Mouse (Mus musculus): ENCODE data around the gene Med20. TPM values are rescaled to one million over a fixed set of nuclear protein-coding genes. Genes with fewer than 3 reads are reported as not detected.
"Not testable (repeated sequence)": the region's sequence is repeated elsewhere in the genome, so short reads cannot be mapped to it uniquely, and the experiment has no call there.

The Med20 gene
- polyA plus RNA-seq, 1 experiment from 2014 or later, result 30.0 TPM

DNA sequence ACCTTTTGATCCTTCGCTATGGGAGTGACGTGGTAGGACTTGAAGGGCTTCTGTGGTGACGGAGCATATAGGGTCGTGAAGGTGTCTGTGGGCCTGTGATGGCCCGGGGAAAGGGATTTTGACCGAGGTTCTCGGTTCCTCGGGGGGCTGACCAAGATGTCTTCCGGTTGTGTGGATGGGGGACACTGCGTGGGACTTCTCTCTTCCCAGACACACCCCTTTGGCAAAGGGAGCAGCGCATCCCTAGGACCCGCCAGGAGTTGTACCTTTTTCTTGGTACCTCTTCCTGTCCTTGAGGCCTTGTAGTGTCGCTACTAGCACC lies 240 bp downstream of the Med20 start:
- peak overlapping the region; percentile 84 for H3K4me3 ChIP-seq
- ATAC-seq (ENCODE audit: insufficient number of reproducible peaks, low FRiP score), result no peak
- peak overlapping the region; percentile 93 for H3K9ac ChIP-seq
- peaks cover 46% of the 10 kb centered on the region for H3K36me3 ChIP-seq
- H3K4me1 ChIP-seq (replicated peaks), result peaks cover 22% of the 10 kb centered on the region
- no peaks in the 10 kb centered on the region for H3K27me3 ChIP-seq (replicated peaks)
- H3K9me3 ChIP-seq (replicated peaks), result no peaks in the 10 kb centered on the region
- peak overlapping the region; percentile 94 for H3K4me2 ChIP-seq
- WGBS, result under 1% methylated on average over 13 of the region's 13 CpGs
- no peak overlapping the region; the same call in 1 of the 2 replicates for H3K27ac ChIP-seq (ENCODE audit: poor library complexity, severe bottlenecking)

DNA sequence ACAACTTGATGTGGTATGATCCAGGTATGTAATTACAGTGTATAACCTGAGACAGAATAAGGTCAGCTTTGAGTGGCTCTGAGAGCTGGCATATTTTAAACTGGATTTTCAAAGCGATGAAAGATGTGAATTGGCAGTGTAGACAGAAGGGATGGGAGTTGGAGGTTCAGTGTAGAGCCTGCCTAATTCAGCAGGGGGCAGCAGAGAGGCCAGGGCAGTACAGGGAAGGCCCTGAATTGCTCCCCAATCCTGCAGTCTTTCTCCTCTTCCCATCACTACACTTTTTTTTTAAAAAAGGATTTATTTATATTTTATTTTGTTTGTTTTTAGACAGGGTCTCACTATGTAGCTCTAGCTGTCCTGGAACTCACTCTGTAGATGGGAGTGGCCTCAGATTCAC lies 2.6 kb downstream of the Med20 start:
- Histone ChIP-seq H3K9ac (no peak overlapping the region), H3K9me3 (replicated peaks) (no peaks in the 10 kb centered on the region), H3K27me3 (replicated peaks) (no peaks in the 10 kb centered on the region), H3K4me3 (no peak overlapping the region), H3K36me3 (peaks cover 44% of the 10 kb centered on the region), H3K27ac (ENCODE audit: poor library complexity, severe bottlenecking) (no peak overlapping the region), H3K4me1 (replicated peaks) (peaks cover 22% of the 10 kb centered on the region), H3K4me2 (no peak overlapping the region)
- no peak for ATAC-seq (ENCODE audit: insufficient number of reproducible peaks, low FRiP score)
- 86% methylated on average over 1 of the region's 1 CpGs for WGBS

DNA sequence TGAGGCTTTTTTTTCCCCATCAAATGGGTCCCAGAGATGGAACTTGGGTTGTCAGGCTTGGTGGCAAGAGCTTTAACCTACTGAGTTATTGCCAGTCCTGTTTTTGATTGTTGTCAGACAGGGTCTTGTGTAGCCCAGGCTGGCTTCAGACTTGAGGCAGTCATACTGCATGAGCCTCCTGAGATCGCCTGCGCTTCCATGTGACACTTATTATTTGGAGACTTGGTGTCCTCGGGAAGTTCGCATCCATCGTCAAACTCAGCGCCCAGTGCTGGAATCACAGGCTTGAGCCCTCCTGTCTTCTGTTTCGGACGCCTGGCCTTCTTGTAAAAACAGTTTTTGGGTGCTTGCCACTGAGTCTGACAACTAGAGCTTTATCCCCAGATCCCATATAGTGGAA lies 4.7 kb downstream of the Med20 start:
- WGBS, result 93% methylated on average over 8 of the region's 8 CpGs
- no peak for ATAC-seq (ENCODE audit: insufficient number of reproducible peaks, low FRiP score)
- H3K27ac ChIP-seq (ENCODE audit: poor library complexity, severe bottlenecking), result no peak overlapping the region

DNA sequence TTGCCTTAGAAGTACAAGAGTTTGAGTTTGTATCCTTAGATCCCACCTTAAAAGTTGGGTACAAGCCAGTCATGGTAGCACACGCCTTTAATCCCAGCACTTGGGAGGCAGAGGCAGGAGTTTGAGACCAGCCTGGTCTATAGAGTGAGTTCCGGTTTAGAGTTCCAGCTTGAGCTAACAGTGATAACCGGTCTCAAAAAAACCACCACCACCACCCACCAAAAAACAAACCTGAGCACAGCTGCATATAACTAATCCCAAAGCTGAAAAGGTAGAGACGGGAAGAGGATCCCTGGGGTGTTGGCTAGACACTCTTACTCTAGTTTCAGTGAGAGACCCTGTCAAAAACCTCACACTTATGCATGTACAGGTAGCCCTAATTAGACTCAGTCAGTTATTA lies 5.3 kb downstream of the Med20 start:
- no peak overlapping the region for H3K4me3 ChIP-seq
- no peak overlapping the region for H3K27ac ChIP-seq (ENCODE audit: poor library complexity, severe bottlenecking)
- H3K36me3 ChIP-seq, result peaks cover 58% of the 10 kb centered on the region
- WGBS, result 79% methylated on average over 4 of the region's 4 CpGs
- H3K9ac ChIP-seq, result no peak overlapping the region
- H3K4me1 ChIP-seq (replicated peaks), result peaks cover 12% of the 10 kb centered on the region
- H3K4me2 ChIP-seq, result no peak overlapping the region
- H3K9me3 ChIP-seq (replicated peaks), result no peaks in the 10 kb centered on the region
- ATAC-seq (ENCODE audit: insufficient number of reproducible peaks, low FRiP score), result no peak
- H3K27me3 ChIP-seq (replicated peaks), result no peaks in the 10 kb centered on the region

More for the DNA sequence above, 4.7 kb downstream of the Med20 start:
- H3K4me1 ChIP-seq (replicated peaks), result peaks cover 12% of the 10 kb centered on the region
- no peak overlapping the region for H3K9ac ChIP-seq
- H3K9me3 ChIP-seq (replicated peaks), result no peaks in the 10 kb centered on the region
- H3K4me3 ChIP-seq, result no peak overlapping the region
- no peaks in the 10 kb centered on the region for H3K27me3 ChIP-seq (replicated peaks)
- H3K4me2 ChIP-seq, result no peak overlapping the region
- H3K36me3 ChIP-seq, result peaks cover 55% of the 10 kb centered on the region

DNA sequence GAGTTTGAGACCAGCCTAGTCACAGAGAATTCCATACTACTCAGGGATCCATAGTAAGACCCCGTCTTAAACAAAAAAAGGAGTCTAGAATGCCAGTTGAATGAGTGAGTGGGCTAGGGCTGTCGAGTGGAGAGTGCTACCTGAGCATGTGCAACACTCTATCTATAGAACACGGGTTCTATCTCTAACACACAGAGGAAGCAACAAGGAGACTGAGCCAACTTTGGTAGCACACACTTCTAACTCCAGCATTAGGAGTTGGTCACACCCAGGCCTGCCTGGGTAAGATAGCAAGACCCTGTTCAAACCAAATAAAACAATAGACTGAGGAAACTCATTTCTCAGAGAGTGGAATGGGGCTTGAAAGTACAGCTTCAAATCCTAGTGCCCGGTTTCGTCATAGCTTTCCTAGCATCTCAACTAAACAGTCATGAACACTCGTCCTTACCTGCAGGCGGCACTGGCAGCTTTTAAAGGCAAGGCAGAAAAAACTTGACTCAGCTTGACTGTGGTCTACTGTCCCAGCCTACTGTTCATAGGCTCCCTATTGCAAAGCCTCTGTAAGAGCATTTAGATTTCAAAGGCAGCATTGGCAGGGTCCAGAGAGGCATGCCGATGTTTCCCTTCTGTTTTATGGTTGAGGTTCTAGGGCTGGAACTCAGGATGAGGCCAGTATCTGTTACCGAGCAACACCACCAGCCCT lies 6.4 kb downstream of the Med20 start:
- H3K9me3 ChIP-seq (replicated peaks), result no peaks in the 10 kb centered on the region
- peaks cover 3% of the 10 kb centered on the region for H3K4me1 ChIP-seq (replicated peaks)
- H3K4me2 ChIP-seq, result no peak overlapping the region
- H3K36me3 ChIP-seq, result peaks cover 68% of the 10 kb centered on the region
- no peak overlapping the region for H3K4me3 ChIP-seq
- 85% methylated on average over 9 of the region's 9 CpGs for WGBS
- H3K27me3 ChIP-seq (replicated peaks), result no peaks in the 10 kb centered on the region
- no peak overlapping the region for H3K9ac ChIP-seq
- ATAC-seq (ENCODE audit: insufficient number of reproducible peaks, low FRiP score), result peak; percentile 72
- no peak overlapping the region for H3K27ac ChIP-seq (ENCODE audit: poor library complexity, severe bottlenecking)

DNA sequence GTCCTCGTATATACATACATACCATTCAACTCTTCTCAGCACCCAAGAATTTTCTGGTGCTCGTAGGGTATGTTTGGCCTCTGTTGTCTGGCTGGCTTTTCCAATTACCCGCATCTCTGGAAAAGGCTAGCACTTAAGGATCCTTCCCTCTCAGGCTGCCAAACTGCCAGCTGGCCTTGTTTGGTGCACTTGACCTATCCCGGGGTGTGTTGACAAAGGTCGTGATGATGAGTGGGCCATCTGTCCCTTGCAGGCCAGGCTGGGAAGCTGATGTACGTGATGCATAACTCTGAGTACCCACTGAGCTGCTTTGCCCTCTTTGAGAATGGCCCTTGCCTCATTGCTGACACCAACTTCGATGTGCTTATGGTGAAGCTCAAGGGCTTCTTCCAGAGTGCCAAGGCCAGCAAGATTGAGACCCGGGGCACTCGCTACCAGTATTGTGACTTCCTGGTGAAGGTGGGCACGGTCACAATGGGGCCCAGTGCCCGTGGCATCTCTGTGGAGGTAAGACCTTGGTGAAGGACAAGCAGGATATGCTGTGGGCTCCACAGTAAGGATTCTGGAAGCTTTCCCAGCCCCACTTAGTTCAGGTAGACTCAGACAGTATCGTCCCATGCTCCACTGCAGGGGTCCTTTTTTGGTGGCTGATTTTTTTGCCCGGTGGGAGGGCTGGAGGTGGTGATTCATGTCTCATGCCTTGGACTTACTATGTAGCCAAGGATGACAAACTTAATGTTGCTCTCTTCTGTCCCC lies 7.4 kb downstream of the Med20 start:
- ATAC-seq (ENCODE audit: insufficient number of reproducible peaks, low FRiP score), result no peak
- Histone ChIP-seq H3K36me3 (peaks cover 76% of the 10 kb centered on the region), H3K27me3 (replicated peaks) (no peaks in the 10 kb centered on the region), H3K27ac (ENCODE audit: poor library complexity, severe bottlenecking) (no peak overlapping the region), H3K4me1 (replicated peaks) (no peaks in the 10 kb centered on the region), H3K9ac (no peak overlapping the region), H3K4me2 (no peak overlapping the region), H3K4me3 (no peak overlapping the region), H3K9me3 (replicated peaks) (no peaks in the 10 kb centered on the region)
- 87% methylated on average over 13 of the region's 13 CpGs for WGBS

DNA sequence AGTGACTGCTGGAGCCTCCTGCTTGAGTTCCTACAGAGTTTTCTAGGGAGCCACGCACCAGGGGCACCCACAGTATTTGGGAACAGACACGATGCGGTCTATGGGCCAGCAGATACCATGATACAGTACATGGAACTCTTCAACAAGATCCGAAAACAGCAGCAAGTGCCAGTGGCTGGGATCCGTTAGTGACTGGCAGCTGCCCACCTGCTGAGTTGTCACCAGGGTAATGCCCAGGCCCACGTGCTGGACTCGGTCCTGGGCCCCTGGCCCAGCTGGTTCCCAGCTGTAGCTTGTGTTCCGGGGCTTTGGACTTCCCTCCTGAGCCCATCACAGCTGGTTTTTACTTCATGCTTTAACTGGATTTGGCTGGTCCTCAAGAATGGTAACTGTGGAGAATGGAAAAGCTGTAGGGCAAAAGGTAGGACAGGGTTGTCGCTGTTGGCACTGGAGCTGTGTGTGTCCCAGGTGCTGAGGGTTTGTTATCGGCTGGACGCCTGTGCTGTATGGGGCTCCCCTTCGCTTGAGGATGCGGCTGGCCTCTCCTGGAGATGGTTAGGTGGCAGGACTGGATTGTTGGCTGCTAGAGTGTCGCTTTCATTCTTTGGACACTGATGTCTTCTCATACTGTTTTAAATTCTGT lies 11.7 kb downstream of the Med20 start:
- 95% methylated on average over 14 of the region's 14 CpGs for WGBS
- H3K4me2 ChIP-seq, result no peak overlapping the region
- no peak for ATAC-seq (ENCODE audit: insufficient number of reproducible peaks, low FRiP score)
- no peak overlapping the region for H3K4me3 ChIP-seq
- H3K27ac ChIP-seq (ENCODE audit: poor library complexity, severe bottlenecking), result no peak overlapping the region
- H3K27me3 ChIP-seq (replicated peaks), result no peaks in the 10 kb centered on the region
- peaks cover 5% of the 10 kb centered on the region; the same call in 1 of the 2 replicates for H3K4me1 ChIP-seq (replicated peaks)
- no peaks in the 10 kb centered on the region for H3K9me3 ChIP-seq (replicated peaks)
- H3K36me3 ChIP-seq, result peaks cover 73% of the 10 kb centered on the region
- H3K9ac ChIP-seq, result no peak overlapping the region

DNA sequence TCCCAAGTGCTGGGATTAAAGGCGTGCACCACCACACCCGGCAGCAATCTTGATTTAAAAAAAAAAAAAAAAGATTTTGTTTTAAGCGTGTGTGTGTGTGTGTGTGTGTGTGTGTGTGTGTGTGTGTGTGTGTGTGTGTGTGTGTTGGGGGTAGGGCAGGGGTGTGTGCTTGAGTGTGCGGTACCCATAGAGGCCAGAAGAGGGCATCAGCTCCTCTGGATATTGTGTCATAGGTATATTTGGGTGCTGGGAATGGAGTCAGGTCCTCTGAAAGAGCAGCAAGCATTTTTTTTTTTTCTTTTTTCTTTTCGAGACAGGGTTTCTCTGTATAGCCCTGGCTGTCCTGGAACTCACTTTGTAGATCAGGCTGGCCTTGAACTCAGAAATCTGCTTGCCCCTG lies 13.2 kb downstream of the Med20 start:
- not testable (repeated sequence) for ATAC-seq (ENCODE audit: insufficient number of reproducible peaks, low FRiP score); H3K4me3 ChIP-seq; H3K27me3 ChIP-seq (replicated peaks); H3K27ac ChIP-seq (ENCODE audit: poor library complexity, severe bottlenecking); H3K9me3 ChIP-seq (replicated peaks); H3K4me2 ChIP-seq; H3K9ac ChIP-seq
- WGBS, result 96% methylated on average over 4 of the region's 5 CpGs
- H3K4me1 ChIP-seq (replicated peaks), result peaks cover 11% of the 10 kb centered on the region
- H3K36me3 ChIP-seq, result peaks cover 61% of the 10 kb centered on the region

DNA sequence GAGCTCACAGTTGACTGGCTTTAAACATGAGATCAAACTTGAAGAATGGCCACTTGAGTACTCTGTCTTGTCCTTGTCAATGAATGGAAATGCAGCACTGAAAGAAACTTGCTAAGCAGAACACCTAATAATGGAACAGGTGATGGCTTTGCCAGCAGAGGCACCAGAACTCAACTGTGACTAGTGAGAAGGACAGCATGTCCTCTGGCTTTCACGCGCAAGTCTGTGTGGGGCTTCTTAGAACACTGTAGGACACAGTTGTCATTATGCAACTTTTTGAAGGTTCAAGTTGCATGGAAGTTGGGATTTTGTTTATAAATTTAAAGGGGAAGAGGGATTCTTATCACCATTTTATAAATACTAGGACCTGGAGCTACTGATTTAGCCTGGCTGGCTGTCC lies 13.7 kb downstream of the Med20 start:
- no peak for ATAC-seq (ENCODE audit: insufficient number of reproducible peaks, low FRiP score)
- Histone ChIP-seq H3K9ac (no peak overlapping the region), H3K36me3 (peaks cover 56% of the 10 kb centered on the region), H3K4me3 (no peak overlapping the region), H3K9me3 (replicated peaks) (no peaks in the 10 kb centered on the region), H3K4me1 (replicated peaks) (peaks cover 11% of the 10 kb centered on the region), H3K27me3 (replicated peaks) (no peaks in the 10 kb centered on the region), H3K4me2 (no peak overlapping the region), H3K27ac (ENCODE audit: poor library complexity, severe bottlenecking) (no peak overlapping the region)
- 93% methylated on average over 2 of the region's 2 CpGs for WGBS

DNA sequence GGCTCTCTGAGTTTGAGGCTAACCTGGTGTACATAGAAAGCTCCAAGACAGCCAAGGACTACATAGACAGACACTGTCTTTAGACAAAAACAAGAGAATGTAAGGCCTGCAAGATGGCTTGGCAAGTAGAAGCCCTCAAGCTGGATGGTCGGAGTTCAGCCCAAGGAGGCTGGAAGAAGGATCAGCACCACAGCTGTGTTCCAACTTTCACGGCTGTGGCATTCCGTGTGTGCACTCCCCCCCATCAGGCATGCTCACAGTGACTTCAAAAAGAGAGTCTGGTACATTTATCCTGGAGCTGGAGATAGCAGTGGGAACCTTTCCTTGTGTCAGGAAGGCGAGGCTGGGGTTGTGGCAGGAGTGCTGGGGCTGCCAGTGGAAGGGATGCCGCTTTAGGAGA lies 14.6 kb downstream of the Med20 start:
- H3K4me2 ChIP-seq, result no peak overlapping the region
- no peak for ATAC-seq (ENCODE audit: insufficient number of reproducible peaks, low FRiP score)
- H3K4me3 ChIP-seq, result no peak overlapping the region
- peaks cover 53% of the 10 kb centered on the region for H3K36me3 ChIP-seq
- no peak overlapping the region for H3K27ac ChIP-seq (ENCODE audit: poor library complexity, severe bottlenecking)
- H3K27me3 ChIP-seq (replicated peaks), result no peaks in the 10 kb centered on the region
- H3K9ac ChIP-seq, result no peak overlapping the region
- WGBS, result 87% methylated on average over 5 of the region's 5 CpGs
- H3K4me1 ChIP-seq (replicated peaks), result peaks cover 20% of the 10 kb centered on the region
- H3K9me3 ChIP-seq (replicated peaks), result no peaks in the 10 kb centered on the region

DNA sequence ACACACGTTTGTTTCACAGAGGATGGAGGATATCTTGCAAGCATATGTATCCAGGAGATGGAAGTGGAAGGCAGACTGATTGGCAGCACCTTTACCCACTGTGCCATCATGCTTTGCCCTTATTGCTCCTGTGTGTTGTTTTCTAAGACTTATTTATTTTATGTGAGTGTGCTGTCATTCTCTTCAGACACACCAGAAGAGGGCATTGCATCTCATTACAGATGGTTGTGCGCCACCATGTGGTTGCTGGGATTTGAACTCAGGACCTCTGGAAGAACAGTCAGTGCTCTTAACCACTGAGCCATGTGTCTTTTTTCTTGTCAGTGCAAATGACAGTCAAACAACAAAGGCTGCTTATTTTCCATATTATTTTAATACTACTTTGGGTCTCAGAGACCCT lies 16.4 kb downstream of the Med20 start:
- Histone ChIP-seq H3K4me1 (replicated peaks) (peaks cover 30% of the 10 kb centered on the region), H3K4me3 (no peak overlapping the region), H3K36me3 (peaks cover 39% of the 10 kb centered on the region), H3K4me2 (no peak overlapping the region; the same call in 1 of the 2 replicates), H3K9ac (no peak overlapping the region), H3K9me3 (replicated peaks) (no peaks in the 10 kb centered on the region), H3K27ac (ENCODE audit: poor library complexity, severe bottlenecking) (no peak overlapping the region), H3K27me3 (replicated peaks) (no peaks in the 10 kb centered on the region)
- ATAC-seq (ENCODE audit: insufficient number of reproducible peaks, low FRiP score), result no peak
- 80% methylated on average over 2 of the region's 2 CpGs for WGBS

Measured in heart, embryonic 12.5 days (tissue).